Mouse (Mus musculus) heart, adult 18-20 months (tissue): ENCODE data around the gene Arhgef3. TPM values are rescaled to one million over a fixed set of nuclear protein-coding genes. Genes with fewer than 3 reads are reported as not detected.
A peak's percentile ranks its signal among the peaks of the same experiment; 100 is the strongest.

Experiments
- DNase-seq, 2 experiments: peaks; one replicate each; pipeline ENCODE4 v3.0.0; 2021 to 2022; ENCODE audit warnings: mixed read lengths in 1 of 2
- total RNA-seq, 2 experiments: library from RNA; stranded (reverse); gene quantifications; 2 replicates each; pipeline ENCODE4 v1.2.3; 2021

The Arhgef3 gene
- total RNA-seq, 2 experiments from 2014 or later: 24.5 to 26.1 TPM

GRCm38 (mm10) chr14:27268986-27269700 is 154.4 kb downstream of the Arhgef3 start:
- DNase-seq: no peak

GRCm38 (mm10) chr14:27269836-27270235 is 155.1 kb downstream of the Arhgef3 start:
- DNase-seq: no peak

- no peak for DNase-seq
Observed at GRCm38 (mm10) chr14:27270466-27270865, 155.8 kb downstream of the Arhgef3 start.

- no peak for DNase-seq
Observed at GRCm38 (mm10) chr14:27271371-27272071, 156.8 kb downstream of the Arhgef3 start.

DNA sequence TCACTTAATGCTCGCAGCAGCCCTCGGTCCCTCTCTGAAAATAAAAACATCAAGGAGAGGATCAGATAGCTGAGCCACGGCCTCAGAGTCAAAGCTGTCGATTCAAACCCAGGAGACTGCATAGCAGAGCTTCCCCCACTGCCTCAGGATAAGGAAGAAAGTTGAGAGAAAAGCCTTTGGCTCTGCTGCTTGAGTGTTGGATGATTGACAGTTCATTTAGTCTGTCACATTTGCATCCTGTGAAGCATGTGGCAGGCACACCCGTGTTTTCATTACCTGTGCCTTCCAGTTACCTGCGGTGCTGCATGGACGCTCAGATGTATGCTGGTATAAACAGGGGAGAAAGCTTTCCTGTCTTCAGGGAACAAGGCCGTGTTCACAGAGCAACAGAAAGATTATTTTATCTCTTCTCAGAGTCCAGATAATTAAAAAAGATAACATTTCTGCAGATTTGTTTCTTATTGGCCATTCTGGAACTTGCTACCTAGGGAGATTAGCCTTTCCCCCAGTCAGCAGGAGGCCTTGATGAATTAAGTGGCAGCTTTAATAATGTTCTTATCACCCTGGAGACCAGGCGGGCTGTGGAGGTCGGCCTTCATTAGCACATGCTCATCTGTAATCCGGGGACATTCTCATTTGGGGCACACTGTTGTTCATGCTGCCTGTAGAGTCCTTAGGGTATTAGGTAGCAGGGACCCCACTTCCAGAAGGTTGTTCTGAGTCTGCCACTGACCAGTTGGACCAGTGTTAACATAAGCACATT is 157.6 kb downstream of the Arhgef3 start:
- no peak for DNase-seq

GRCm38 (mm10) chr14:27272835-27273138 is 158.1 kb downstream of the Arhgef3 start:
- no peak for DNase-seq

DNA sequence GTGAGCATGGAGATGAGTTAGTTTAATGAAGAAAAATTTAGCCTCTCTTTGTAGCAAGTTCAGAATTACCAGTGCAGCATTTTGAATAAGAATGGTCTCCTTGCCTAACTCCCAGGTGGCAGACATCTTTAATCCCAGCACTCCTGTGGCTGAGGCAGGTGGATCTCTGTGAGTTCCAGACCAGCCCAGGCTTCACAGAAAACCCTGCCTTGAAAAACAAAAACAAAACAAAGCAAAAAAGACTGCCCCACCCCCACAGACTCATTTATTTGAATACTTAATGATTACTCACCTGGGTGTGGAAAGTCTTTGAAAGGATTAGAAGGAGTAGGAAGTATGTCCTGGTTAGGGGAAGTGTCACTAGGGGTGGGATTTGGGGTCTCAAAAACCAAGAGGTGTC is 158.5 kb downstream of the Arhgef3 start:
- no peak for DNase-seq

DNA sequence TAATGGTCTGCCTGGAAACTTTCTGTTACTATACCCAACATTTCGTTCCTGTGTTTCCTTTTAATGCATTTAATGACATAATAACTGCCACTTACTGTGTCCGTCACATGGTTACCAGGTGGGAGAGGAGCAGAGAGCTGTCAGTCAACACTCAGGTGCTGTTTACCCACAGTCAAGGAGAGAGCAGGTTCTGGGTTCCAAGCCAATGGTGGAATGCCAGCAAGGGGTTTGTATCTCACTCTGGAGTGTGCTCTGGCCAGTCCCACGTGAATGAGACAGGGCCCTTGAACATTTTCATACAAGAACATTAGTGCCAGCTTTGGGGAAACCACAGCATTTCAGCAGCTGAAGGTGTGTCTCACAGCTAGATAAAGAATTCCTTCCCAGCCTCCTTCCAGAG is 162.6 kb downstream of the Arhgef3 start:
- DNase-seq: no peak

GRCm38 (mm10) chr14:27280201-27280890 is 165.6 kb downstream of the Arhgef3 start:
- no peak for DNase-seq

- DNase-seq: no peak
Observed at GRCm38 (mm10) chr14:27283956-27284355, 169.3 kb downstream of the Arhgef3 start.

- no peak for DNase-seq
Observed at GRCm38 (mm10) chr14:27286202-27286601, 171.5 kb downstream of the Arhgef3 start.

DNA sequence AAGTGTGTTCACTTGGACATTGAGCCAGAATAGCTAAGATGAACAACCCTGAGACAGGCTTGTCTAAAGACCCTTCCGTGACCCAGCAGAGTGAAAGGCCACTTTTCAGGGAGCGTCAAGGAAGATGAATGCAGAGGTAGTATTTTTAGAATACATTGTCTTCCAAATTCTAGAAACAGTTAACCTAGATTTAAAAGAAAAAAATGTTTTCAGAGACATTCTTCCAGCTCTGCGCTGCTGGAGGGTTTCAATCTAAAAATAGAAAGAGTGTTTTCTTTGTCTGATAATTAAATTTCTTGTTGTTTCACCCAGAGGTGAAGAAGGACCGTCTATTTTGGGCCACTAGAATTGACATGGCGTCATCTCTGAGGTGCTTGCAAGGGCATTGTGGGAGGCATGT is 174.4 kb downstream of the Arhgef3 start:
- DNase-seq: no peak

DNA sequence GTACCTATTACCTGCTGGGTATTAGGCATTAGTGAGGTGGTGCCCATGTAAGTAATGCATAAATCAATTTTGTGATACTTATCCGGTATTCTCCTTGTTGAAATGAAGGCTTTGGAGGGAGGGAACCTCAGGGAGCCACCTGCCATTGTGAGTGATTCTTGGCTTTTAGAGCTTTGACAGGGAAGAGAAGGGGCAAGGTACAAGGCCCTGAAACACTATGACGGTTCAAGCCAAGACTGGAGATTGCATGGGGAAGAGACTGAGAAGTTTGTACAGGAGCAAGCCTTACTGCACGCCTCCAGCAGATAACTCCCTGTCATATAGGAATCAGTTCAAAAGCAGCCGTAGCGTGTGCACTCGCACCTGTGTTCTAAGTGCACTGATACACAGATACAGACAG is 177.4 kb downstream of the Arhgef3 start:
- DNase-seq: no peak

GRCm38 (mm10) chr14:27295821-27296220 is 181.1 kb downstream of the Arhgef3 start:
- DNase-seq: no peak

GRCm38 (mm10) chr14:27296987-27297386 is 182.3 kb downstream of the Arhgef3 start:
- no peak for DNase-seq

DNA sequence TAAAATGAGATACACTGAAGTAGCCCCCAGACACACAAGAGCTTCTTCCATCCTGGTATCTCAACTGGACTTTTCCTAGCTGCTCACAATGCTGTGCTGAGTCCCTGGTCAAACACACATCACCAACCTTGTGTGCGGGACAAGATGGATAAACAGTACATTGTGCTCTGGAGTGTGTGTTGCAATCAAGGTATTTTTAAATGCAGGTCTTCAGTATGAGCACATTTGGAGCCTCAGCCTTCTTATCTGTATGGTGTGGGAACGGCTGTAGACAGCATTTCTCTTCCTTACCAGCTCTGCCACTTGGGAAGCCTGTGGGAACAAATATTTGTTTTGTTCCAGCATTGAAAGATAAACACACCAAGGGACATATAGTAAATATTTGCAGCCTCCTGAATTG is 184.2 kb downstream of the Arhgef3 start:
- DNase-seq: no peak

GRCm38 (mm10) chr14:27299705-27300104 is 185.0 kb downstream of the Arhgef3 start:
- peak in 1 of 2 experiments; percentile 40 for DNase-seq

GRCm38 (mm10) chr14:27301768-27302499 is 187.2 kb downstream of the Arhgef3 start:
- DNase-seq: peak in 1 of 2 experiments; percentile 18

- no peak for DNase-seq
Observed at GRCm38 (mm10) chr14:27303294-27303693, 188.6 kb downstream of the Arhgef3 start.

DNA sequence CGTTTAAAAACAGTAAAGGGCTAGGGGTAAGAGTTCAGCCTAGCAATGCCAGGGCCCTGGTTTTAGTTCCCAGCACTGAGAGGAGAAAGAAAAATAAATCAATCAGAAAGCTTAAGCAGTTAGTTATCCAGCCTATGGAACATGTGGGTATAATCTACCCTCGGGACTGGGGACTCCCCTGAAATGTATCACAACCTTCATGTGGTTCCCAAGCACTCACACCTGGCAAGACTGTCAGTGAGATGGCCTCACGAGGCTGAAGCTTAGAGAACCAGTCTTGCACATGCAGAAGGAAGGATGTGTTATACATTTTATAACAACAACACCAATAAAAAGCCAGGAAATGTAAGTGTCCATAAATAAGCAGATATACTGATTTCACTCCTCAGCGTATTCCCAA is 189.7 kb downstream of the Arhgef3 start:
- DNase-seq: no peak

GRCm38 (mm10) chr14:27308761-27309160 is 194.1 kb downstream of the Arhgef3 start:
- DNase-seq: no peak
